Mouse (Mus musculus): Measurements from ENCODE around the gene Miga1.

DNA sequence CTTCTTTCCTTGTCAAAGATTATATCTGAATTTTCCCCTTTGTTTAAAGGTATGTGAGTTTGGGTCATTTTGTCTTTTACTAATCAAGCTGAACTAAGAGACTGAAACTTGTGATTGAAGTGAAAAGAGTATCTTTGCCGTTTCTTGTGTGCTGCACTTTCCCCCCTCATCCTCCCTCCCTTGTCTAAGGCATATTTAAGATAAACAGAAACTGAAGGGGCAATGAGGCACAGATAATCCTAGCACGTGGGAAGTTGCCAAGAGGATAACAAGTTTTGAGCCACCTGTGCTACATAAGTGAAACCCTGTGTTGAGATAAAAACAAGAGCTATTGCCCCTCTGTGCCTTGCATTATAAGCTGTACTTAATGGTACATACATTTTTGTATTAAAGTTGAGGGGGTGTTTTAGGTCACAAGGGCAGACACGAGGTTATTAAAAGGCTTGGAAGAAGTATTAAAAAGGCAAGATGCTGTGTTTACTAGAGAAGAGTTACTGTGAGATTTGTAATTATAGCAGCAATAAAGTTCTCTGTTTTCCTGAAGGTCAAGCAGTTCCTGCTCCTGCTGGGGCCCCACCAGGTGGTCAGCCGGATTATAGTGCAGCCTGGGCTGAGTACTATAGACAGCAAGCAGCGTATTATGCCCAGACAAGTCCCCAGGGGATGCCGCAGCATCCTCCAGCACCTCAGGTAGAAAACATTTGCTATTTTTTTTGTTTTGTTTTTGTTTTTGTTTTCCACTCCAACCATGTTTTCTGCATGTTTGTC lies 108.7 kb downstream of the Miga1 start:
- TF ChIP-seq MAFK (IDR thresholded peaks at IDR 0.05; ENCODE audit: insufficient replicate concordance, low read length), result no peak
- no peak for TF ChIP-seq MAZ (IDR thresholded peaks at IDR 0.05; ENCODE audit: low read depth, low read length)
- no peak for TF ChIP-seq CTCF (conservative IDR thresholded peaks at IDR 0.05 in 1 of 2, IDR thresholded peaks at IDR 0.05 in 1 of 2; ENCODE audit: low read depth in 2 of 2, low read length in 2 of 2)
- TF ChIP-seq RCOR1 (conservative IDR thresholded peaks at IDR 0.05; ENCODE audit: low read depth, low read length), result no peak
- TF ChIP-seq MXI1 (IDR thresholded peaks at IDR 0.05; ENCODE audit: low read depth, low read length), result no peak
- 0 out of 2 replicates have a peak, but pooled peaks have one; percentile 32 for TF ChIP-seq POLR2A (IDR thresholded peaks at IDR 0.05; ENCODE audit: low read depth, low read length)
- TF ChIP-seq KAT2A (IDR thresholded peaks at IDR 0.05; ENCODE audit: insufficient replicate concordance, low read length), result no peak
- peak; percentile 63; the same call in 1 of the 2 replicates for TF ChIP-seq POLR2AphosphoS2 (IDR thresholded peaks at IDR 0.05; ENCODE audit: low read depth, low read length)
- no peak for TF ChIP-seq MEF2A (IDR thresholded peaks at IDR 0.05; ENCODE audit: borderline replicate concordance, low read depth, low read length)
- no peak for TF ChIP-seq TBP (conservative IDR thresholded peaks at IDR 0.05; ENCODE audit: low read depth, low read length)
